Mouse (Mus musculus) T-helper 1 cell (primary cell): ENCODE data around the gene H2-M9.

Experiments used
- in situ Hi-C: fragments of 300-600 bp; cut with MboI, MseI; formaldehyde crosslinking; loops from one replicate; pipeline ENCODE4 v1.15.1; 2025; ENCODE audit warnings: high pct_unique_total_duplicates

The H2-M9 gene

GRCm38 (mm10) chr17:36642566-36642965 lies at the start of gene H2-M9:
H2-M9 (minus strand) TSS chr17:36642666.
- in situ Hi-C loops, result no loop called here

- in situ Hi-C loops, result no loop called here
These were observed 29.7 kb upstream of the H2-M9 start, which contains the start of gene H2-M1 for GRCm38 (mm10) chr17:36672119-36672518. H2-M1 (minus strand) TSS chr17:36672219.
